24 mouse cellular contexts compared by ENCODE assay signal in the genomic region with DNA sequence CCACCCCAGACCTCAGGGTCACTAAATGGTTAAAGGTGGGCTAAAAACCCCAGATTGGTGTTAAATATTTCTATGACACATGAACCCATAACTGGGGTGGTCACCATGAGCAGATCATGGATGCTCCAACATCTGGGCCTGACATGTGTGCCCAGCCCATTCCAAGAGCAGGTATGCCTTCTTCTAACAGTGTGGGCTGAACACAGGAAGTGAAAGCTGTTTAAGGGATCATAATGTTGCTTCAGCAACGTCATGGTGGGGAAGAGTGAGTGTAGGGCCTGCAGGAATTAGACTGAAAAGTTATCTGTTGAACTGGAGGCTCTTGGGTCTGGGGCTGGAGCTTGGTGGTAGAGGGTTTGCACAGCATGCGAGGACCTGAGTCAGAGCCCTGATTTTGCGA.
"Had no signal": no experiment of that assay in that cellular context is flagged by ENCODE, and none has a peak within 500 bp of the region (broad histone marks: within the 10 kb centered on the region; RNA-seq: fewer than 3 reads in every experiment).

No protein-coding gene starts in this region.

- H3K4me3 ChIP-seq: gastrocnemius, adult 2 months; heart, embryonic 10.5 days; heart, embryonic 13.5 days; heart, embryonic 15.5 days; hindbrain, embryonic 13.5 days; hindbrain, embryonic 15.5 days; intestine, embryonic 15.5 days; layer of hippocampus, adult 2 months; left cerebral cortex, adult 2 months; limb, embryonic 10.5 days; limb, embryonic 12.5 days had no signal

- H3K9ac ChIP-seq: forebrain, postnatal 0 days; heart, embryonic 13.5 days; heart, embryonic 15.5 days; hindbrain, embryonic 13.5 days; hindbrain, embryonic 15.5 days; intestine, embryonic 15.5 days; limb, embryonic 12.5 days had no signal

- H3K27me3 ChIP-seq: heart, embryonic 13.5 days; heart, embryonic 15.5 days; hindbrain, embryonic 13.5 days; hindbrain, embryonic 15.5 days; intestine, embryonic 15.5 days; limb, embryonic 12.5 days had no signal

- DNase-seq: forebrain, postnatal 0 days; gastrocnemius, adult 2 months; gastrocnemius, postnatal 10 days; gastrocnemius, postnatal 25 days; heart, adult 18-20 months; heart, postnatal 14 days; heart, postnatal 36 days; kidney, adult 18-20 months; kidney, adult 8-10 months; kidney, postnatal 10 days; kidney, postnatal 4 days; liver had no signal

- ATAC-seq: forebrain, postnatal 0 days; inflammation-experienced regulatory T-cells, adult 6 months; intestine, embryonic 15.5 days; intestine, postnatal 0 days had no signal

- H3K4me1 ChIP-seq: heart, embryonic 10.5 days; heart, embryonic 13.5 days; heart, embryonic 15.5 days; hindbrain, embryonic 13.5 days; hindbrain, embryonic 15.5 days; intestine, embryonic 15.5 days; limb, embryonic 10.5 days had no signal

- H3K4me2 ChIP-seq: heart, embryonic 13.5 days; heart, embryonic 15.5 days; hindbrain, embryonic 13.5 days; hindbrain, embryonic 15.5 days; intestine, embryonic 15.5 days; limb, embryonic 12.5 days had no signal

- H3K27ac ChIP-seq: gastrocnemius, adult 2 months; heart, embryonic 10.5 days; heart, embryonic 13.5 days; heart, embryonic 15.5 days; hindbrain, embryonic 13.5 days; hindbrain, embryonic 15.5 days; intestine, embryonic 15.5 days; layer of hippocampus, adult 2 months; left cerebral cortex, adult 2 months; limb, embryonic 10.5 days; limb, embryonic 12.5 days had no signal

- H3K9me3 ChIP-seq: heart, embryonic 10.5 days; heart, embryonic 13.5 days; heart, embryonic 15.5 days; hindbrain, embryonic 13.5 days; hindbrain, embryonic 15.5 days; intestine, embryonic 15.5 days; limb, embryonic 10.5 days; limb, embryonic 12.5 days had no signal

- H3K36me3 ChIP-seq: heart, embryonic 10.5 days; heart, embryonic 13.5 days; heart, embryonic 15.5 days; hindbrain, embryonic 13.5 days; hindbrain, embryonic 15.5 days; intestine, embryonic 15.5 days; limb, embryonic 10.5 days; limb, embryonic 12.5 days had no signal
